Mouse (Mus musculus) gastrocnemius, postnatal 4 days (tissue): ENCODE data around the gene Abhd12. TPM values are rescaled to one million over a fixed set of nuclear protein-coding genes. Genes with fewer than 3 reads are reported as not detected.

ENCODE experiments used
- DNase-seq, 2 experiments: peaks; one replicate each; pipeline ENCODE4 v3.0.0; 2021 to 2022; ENCODE audit warnings: low spot score in 2 of 2, mixed read lengths in 2 of 2
- total RNA-seq, 2 experiments: library from RNA; stranded (reverse); gene quantifications; 2 replicates each; pipeline ENCODE4 v1.2.3; 2021

Gene Abhd12
- total RNA-seq, 2 experiments from 2014 or later = 34.8 to 36.3 TPM

DNA sequence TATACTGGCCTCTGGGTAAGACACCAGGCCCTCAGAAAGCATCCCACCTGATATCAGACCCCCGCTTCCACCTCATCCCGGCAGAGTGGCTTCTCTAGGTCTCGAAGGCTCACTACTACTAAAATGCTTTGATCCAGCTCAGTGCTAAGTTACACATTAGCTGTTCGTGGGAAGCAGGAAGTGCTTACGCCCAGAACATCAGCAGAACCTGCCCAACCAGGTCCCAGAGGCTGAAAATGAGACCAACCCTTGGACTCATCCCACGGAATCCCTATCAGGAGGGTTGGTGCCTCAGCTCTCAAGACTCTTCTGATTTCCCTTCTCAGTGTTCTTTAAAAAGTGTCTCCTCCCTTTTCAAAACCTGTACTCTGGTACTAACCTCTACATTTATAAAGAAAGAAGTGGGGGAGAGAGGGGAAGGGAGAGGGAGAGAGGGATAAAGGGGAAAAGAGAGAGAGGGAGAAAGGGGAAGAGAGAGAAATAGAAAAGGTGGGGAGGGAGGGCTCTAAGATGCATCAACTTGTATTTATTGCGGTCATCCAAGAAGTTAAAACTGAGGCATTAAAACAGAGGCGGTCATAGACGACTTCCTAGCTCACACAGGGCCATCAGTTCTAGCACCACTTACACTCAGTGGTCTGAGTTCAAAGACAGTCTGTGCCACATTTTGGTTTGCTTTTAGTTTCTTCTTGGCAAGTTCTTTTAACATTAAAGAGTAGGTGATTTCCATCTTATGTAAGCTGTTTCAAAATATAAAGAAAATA is 45.6 kb downstream of the Abhd12 start:
- no peak for DNase-seq

DNA sequence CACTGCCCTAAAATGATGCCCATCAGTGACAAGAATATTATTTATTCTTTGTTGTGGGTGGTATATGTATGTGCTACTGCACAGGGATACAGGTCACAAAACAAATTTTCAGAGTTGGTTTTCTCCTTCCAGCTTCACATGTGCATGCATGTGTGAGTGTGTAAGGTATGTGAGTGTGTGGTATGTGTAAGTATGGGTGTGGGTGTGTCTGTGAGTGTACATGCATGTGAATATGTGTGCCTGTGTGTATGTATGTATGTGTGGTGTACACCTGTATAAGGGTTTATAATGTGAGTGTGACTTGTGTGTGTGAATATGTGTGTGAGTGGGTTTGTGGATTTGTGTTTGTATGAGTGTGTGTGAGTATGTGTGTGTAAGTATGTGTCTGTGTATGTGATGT is 49.4 kb downstream of the Abhd12 start:
- no peak for DNase-seq

DNA sequence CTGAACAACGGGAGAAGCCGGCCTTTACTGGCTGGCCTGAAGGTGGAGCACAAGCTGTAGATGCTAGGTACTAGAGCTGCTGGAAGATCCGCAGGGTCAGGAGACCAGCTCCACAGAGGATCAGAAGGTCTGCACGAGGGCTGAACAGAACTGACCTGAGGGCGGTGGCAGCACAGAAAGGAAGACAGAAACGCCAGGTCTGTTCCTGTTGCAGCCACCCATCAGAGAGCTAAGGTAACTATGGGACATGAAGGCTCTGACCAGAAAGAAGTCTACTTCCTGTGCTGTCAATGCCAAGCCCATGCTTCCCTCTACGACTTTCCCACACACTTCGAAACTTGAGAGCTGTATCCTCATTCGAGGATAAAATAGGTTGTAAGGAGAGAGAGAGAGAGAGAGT is 53.3 kb downstream of the Abhd12 start:
- DNase-seq = no peak

DNA sequence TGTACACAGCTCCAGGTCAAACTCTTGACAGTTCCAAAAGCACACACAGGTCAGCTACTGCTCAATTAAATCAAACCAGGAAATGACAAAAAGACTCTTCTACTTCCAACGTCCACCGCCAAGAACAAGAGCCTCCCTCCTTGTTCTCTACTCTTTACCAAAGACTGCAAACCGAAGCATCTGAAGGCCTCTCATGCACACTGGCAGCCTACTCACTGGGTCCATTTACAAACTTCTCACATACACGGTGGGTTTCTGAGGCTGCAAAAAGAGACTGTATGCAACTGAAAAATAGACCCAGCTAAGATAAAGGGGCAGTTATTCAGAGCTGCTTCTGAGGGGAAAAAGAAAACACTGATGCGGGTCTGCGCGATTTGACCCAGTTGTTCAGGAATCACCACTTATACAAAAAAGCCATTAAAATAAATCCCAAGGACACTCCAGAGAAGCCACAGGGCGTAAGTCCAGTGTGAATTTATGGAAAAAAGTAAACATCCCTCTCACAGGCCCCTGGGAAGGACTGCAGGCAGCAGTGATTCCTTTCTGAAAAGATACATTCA is 57.0 kb downstream of the Abhd12 start:
- DNase-seq = no peak

DNA sequence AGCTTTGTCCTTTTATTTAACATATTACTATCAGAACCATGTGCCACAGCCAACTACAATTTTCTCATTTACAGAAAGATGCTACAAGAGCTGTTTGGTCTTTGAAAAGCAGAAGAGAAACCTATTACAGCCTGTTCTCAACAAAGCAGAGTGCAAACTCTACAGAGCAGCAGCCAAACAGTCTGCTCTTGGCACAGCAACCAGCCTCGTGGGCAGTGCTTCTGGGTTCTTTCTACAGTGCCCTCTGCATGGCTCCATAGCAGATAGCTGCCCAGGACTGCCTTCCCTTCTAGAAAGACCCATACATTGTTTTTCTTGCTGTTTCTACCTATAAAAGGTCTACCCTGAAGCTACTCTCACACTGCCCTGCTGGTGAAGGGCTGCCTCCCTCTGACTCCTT is 59.7 kb downstream of the Abhd12 start:
- DNase-seq = no peak

DNA sequence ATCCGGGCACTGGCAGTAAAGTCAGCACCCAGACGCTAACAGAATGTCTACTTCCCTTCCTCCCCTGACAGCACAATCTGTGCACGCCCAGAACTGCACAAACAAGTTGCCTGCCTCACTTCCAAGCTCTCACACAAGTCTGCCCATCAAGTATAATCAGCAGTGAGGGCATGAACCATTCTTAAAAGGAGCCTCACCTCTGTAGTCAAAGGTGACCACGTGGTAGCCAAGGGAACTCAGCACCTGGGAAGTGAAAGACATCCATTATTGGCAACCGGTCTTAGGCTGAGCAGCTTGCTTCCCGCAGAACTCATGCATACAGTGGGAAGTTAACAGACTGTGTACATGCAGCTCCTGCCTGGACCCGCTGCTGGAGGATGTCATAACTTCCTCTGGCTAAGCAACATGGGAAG is 62.5 kb downstream of the Abhd12 start:
- DNase-seq = no peak

DNA sequence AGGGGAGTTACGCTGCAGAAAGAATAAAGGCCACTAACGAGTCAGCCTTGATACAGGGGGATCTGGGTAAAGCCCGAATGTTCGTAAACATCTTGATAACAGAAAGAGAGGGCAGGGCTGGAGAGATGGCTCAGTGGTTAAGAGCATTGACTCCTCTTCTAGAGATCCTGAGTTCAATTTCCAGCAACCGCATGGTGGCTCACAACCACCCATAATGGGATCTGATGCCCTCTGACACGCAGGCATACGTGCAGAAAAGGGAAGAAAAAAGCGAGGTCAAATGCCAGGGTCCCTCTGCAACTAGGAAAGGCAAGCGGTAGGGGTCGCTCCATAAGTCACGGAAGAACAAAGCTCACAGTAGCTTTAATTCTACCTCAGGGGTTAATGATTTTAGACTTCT is 63.4 kb downstream of the Abhd12 start:
- no peak for DNase-seq

DNA sequence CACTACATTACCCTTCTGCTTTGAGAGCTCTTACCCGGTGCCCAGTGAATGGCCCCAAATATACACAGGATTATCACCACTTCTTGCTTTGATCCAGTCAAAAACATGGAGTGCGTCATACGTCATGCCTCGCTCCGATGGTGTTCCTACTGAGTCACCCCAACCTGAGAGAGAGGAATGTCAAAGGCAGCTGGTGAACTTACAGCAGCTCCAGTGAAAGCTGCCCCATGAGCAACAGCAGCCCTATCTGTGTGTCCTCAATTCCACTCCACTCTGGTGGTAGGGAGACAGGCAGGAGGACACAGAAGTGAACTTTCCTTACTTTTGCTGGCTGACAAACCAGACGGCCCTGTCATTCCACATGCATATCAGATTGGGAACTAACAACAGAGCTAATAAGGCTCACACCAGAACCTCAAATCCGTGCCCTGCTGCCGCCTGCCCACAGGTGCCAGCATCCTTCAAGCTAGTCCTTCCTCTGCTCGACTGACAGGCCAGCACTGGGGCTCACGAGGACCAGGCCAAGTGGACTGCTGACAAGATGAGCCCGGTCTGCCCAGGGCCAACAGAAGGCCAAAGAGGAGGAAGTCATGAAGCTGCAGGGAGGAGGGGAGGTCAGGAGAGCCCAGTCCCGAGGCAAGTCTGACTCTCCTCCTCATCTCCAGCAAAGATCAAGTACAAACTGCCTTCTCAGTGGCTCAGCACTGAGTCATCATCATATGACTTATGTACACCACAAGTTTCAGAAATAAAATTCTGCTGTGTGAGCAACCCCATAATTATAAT is 64.7 kb downstream of the Abhd12 start:
- DNase-seq = no peak

DNA sequence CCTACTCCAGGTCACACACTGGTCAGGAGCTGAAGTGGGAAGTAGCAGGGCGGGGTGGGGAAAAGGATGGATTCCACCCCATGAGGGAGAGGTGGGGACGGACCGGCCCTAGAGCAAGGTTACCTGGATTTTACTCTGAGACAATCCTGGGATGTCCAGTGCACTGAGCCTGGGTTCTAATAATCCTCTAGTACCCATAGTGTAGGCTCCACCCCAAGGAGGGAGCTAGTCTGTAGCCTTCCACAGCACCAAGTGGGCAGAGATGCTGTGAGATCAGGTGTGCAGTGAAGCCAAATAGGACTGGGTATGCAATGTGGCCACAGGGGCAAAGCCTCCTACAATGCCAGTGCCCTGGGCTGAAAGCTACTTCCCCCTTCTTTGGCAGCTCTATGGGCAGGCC is 66.8 kb downstream of the Abhd12 start:
- no peak for DNase-seq

DNA sequence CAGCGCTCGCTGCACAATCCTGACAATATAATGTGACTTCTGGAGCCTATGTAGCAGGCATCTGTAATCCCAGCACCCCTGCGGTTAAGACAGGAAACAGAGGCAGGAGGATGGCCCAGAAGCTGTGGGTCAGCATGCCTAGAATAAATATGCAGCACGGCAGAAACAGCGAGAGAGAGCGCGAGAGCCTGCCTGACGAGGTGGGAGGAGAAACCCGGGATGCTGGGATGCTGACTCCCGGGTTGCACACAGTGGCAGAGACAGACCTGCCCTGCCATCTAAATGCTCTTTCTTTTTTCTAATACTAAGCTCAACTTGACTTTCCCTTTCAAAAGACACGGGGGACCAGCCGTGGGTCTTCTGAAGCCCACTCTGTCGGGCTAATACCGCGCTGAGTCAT is 67.6 kb downstream of the Abhd12 start:
- DNase-seq = no peak

DNA sequence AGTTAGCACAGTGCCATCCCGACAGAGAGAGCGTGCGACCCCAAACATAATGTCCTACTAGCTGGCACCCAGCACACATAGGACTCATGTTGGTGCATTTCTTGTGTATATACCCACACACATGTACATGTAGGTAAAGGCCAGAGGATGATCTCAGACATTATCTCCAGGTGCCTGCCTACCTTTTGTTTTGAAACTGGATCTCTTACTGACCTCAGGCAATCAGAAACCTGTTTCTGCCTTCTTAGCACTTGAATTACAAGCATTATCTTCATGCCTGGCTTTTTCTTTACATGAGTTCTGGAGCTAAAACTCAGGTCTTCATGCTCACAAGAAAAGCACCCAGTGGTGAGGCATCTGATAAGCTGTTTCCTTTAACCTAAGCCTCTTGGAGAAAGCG is 68.6 kb downstream of the Abhd12 start:
- no peak for DNase-seq

DNA sequence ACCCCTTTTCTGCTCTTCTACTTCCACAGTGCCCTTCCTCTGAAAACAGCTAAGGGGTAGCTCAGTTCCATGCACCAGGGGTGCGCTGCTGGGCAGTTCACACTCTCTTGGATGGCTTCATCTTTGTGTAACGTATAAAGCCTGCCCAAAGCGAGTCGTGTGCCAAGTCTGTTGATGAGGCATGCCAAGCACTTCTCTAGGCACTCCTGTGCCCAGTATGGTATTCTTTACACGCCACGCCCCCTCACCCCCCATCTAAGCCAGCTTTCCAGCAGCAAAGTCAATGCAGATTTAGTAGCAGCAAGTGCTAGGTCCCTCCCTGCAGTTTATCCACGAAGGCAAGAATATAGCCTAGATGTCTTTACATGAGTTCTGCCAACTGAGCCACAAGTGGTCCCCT is 69.9 kb downstream of the Abhd12 start:
- DNase-seq = no peak

DNA sequence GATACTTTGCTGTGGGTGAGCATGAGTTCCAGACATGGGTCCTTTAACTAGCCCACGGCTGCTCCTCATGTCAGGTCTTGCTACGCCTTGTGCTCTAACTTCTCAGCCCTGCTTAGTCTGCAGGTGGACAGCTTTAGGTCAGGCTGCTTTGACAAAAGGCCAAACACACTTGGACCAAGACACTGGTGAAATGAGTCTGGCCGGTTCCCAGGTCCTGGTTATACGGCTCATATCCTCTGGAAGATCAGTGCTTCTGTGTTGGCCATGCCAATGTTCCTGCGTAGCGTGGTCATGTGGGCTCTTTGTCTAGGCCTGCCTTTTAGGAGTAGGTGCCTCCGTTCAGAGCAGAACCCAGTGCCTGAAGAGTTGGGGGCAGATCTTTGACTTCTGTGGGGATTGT is 72.5 kb downstream of the Abhd12 start:
- DNase-seq = no peak

DNA sequence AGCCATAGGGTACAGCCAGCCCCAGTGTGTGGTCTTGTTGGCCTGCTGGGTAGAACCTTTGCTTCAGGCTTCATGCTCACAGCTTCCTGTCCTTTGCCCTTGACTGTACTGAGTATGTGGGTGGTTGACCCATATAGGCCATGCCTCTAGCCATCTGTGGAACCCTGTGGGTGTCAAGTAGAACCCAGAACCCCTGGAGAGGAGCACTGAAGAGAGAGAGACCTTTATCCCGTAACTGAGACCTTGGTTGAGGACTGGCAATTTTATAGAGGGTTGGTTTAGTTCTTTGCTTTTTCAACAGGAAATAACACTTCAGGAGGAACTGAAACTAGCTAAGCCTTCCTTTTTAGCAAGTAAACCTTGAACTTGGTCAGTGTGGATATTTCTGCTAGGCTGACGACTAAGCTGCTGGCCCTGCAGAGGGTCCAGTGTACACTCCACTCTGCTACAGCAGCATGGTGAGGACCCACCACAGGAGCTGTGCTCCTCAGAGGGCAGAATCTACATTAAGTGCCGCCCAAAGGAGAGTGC is 73.6 kb downstream of the Abhd12 start:
- DNase-seq = no peak

DNA sequence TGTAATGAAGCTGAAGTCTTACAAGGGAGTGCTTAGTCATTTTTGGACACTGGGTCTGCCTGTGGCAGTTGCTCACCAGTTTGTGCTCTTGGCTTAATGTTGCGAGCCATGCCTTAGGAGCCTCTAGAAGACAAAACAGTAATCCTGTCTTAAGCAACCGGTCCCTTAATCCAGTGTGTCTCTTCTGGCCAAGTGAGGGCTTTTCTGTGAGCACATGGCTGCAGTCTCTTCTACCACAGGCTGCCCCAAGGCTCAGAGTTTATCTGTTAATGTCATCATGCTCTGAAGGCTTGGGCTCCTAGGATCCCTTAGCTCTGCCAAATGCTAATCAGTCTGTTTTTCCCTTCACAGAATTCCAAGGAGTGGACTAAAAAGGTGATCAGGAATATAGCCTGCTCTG is 74.5 kb downstream of the Abhd12 start:
- DNase-seq = no peak

DNA sequence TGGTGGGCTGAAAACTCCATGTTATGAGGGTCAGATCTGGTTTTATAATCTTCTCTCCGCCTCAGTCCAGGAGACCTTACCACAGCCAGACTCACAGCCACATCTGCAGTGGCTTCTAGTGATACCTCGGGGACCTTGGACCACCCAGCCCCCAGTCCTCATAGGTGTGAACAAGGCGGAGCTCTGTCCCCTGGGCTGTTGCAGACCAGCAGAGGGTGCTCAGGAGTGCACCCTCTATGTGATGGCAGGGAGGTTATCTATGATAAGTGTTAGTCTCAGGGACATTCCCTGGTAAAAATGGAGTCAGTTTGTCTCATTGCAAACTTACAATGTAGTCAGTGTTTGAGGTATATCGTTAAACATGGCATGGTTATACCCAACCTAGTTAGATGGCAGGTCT is 75.9 kb downstream of the Abhd12 start:
- DNase-seq = no peak

DNA sequence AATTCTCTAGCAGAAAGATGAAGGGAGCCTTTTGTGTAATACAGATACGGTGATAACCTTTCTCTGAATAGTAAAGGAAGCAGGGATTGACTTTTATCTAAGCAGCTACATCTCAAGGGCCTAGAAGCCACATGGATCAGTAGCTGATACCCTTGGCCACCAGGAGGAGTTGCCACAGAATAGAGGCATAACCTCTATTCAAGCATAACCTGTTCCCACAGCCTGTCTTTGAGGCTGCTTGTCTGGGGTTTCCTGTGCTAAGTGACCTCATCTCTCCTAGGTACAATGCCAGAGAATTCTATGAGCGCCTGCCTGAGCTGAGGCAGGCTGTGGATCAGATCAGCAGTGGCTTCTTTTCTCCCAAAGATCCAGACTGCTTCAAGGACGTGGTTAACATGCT is 76.4 kb downstream of the Abhd12 start:
- DNase-seq = no peak

DNA sequence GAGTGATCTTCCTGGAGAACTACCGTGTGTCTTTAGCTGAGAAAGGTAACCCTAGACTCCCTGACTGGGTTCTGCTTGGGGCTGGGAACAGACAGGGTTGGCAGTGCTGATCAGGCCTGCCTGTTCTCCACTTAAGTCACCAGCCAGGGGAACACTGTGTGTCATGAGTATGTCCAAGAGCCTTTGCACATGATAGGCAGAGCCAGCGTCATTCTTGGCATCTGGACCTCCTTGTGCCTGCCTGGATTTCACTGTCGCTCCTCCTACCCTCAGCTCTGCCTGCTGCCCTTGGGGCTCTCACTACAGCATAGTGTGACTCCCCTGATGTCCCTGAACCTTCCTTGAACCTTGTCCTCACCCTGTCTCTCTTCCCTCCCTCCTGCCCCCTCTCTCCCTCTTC is 78.1 kb downstream of the Abhd12 start:
- DNase-seq = no peak

DNA sequence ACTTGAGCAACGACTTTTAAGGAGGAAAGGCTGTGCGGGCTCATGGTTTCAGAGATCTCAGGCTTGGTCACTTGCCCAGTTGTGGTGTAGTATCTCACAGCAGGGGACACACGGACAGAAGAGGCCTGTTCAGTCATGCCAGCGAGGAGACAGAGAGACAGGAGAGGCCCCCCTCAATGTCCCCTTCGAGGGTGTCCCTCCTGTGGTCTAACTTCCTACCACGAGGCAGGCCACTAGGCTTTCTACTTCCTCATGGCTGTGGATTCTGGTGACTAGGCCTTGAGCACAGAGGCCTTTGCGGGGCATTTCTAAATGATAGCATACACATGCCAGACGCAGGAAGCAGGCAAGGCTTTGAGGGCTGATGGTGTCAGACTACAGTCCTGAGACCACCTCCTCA is 81.6 kb downstream of the Abhd12 start:
- DNase-seq = no peak

DNA sequence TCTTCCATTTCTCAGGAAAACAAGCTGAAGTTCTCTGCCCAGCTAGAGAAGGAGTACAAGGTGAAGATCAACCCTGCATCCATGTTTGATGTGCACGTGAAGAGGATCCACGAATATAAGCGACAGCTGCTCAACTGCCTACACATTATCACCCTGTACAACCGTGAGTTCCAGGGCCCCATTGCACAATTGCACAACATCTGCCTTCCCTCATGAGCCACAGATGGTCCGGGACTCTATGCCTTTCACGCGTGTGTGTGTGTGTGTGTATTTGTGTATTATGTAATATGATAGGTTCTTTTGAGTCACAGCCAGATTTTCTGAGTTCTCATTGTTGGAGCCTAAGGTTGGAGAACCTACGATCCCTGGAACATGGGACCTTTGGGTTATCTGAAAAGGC is 83.8 kb downstream of the Abhd12 start:
- DNase-seq = no peak

DNA sequence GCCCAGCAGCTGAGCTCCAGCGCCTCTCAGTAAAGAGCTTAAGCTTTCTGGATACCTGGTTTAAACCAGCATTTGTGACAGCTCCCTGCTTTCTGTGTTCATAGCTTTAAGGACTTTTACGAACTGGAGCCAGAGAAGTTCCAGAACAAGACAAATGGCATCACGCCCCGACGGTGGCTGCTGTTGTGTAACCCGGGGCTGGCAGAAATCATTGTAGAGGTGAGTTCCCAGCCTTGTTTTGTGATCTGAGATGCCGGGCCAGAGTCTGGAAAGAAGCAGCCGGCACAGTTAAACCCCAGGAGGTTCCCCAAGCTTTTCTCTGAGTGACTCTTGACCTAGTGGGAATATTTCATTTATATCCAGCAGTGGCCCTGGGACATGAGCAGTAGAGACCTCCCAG is 85.8 kb downstream of the Abhd12 start:
- no peak for DNase-seq

DNA sequence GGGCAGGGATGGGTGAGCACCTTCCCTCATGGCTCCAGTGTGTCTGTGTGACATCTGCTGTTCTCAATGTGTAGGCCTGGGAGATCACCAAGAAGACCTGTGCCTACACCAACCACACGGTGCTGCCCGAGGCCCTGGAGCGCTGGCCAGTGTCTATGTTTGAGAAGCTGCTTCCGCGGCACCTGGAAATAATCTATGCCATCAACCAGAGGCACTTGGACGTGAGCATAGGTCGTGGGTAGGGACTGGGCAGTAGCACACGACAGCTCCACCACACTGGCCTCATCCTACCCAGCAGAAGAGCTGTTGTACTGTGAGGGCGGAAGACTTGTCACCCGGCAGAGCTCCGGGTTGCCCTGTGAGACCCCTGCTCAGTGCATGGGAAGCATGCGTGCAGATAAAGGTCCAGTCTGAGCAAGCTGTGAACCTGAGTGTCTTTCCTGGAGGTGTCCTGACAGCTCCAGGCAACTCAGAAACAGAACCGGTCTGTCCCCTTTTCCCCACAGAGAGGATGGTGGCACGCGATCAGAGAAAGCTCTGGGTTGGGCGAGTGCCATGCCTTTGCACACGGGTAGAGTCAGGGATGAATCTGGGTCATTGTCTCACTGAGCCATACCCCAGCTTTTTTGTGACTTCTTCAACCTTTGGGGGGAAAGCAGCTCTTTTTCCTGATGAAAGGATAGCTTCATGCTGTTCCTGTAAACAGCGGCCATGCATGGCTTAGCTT is 87.7 kb downstream of the Abhd12 start:
- no peak for DNase-seq
